Mouse (Mus musculus) inflammation-experienced regulatory T-cells, adult 16 weeks (primary cell): ENCODE measurements around the gene Ninl. TPM values are rescaled to one million over a fixed set of nuclear protein-coding genes. Genes with fewer than 3 reads are reported as not detected.

Experiments
- polyA plus RNA-seq: library from polyadenylated mRNA; unstranded; fragments of 100-300 nt; shearing (Covaris generic); gene quantifications from one replicate; pipeline ENCODE4 v1.2.1, GENCODE M21; 2017

Ninl gene
- polyA plus RNA-seq, result 1.2 TPM

GRCm38 (mm10) chr2:151039232-151039695 lies at the start of gene Ninl, which contains the start of gene Nanp:
Gene Ninl (minus strand): TSS chr2:151039382.
Gene Nanp (minus strand): TSS chr2:151039398.

GRCm38 (mm10) chr2:150904936-150905450 lies 134.2 kb downstream of the Ninl start, which contains the start of gene Gins1:
Gene Gins1 (plus strand): TSS chr2:150905400.

GRCm38 (mm10) chr2:150904272-150904935 lies 134.8 kb downstream of the Ninl start, which contains the start of gene Abhd12:
Gene Abhd12 (minus strand): TSS chr2:150904741.

Other genes with a start within 250 kb of the Ninl start
- 17.8 TPM for gene Abhd12, start 134.6 kb downstream of the Ninl start, polyA plus RNA-seq
- gene Gins1, start 134.0 kb downstream of the Ninl start, polyA plus RNA-seq, result 5.5 TPM
- gene Nanp, start within 50 bp of the Ninl start, polyA plus RNA-seq, result 39.2 TPM
- gene Gm14151, start 53.0 kb upstream of the Ninl start, polyA plus RNA-seq, result not detected
- gene Gm14147, start 58.9 kb upstream of the Ninl start, polyA plus RNA-seq, result not detected